Mouse (Mus musculus) heart, postnatal 4 days (tissue): ENCODE results near the gene Trpc7. TPM values are rescaled to one million over a fixed set of nuclear protein-coding genes. Genes with fewer than 3 reads are reported as not detected.

Source experiments
- DNase-seq: peaks from one replicate; pipeline ENCODE4 v3.0.0; 2021
- total RNA-seq, 2 experiments: library from RNA; stranded (reverse); gene quantifications; 2 replicates each; pipeline ENCODE4 v1.2.3; 2021

Gene Trpc7
- total RNA-seq, 2 experiments from 2014 or later, result 0.11 TPM; not detected in 1

- no peak for DNase-seq
Measured at GRCm38 (mm10) chr13:56746739-56747532, 148.9 kb downstream of the Trpc7 start.

- no peak for DNase-seq
Measured at GRCm38 (mm10) chr13:56742325-56742901, 153.4 kb downstream of the Trpc7 start.

GRCm38 (mm10) chr13:56741691-56742090, 154.1 kb downstream of the Trpc7 start:
- no peak for DNase-seq

GRCm38 (mm10) chr13:56740496-56740895, 155.3 kb downstream of the Trpc7 start:
- no peak for DNase-seq

- no peak for DNase-seq
Measured at GRCm38 (mm10) chr13:56739556-56739955, 156.2 kb downstream of the Trpc7 start.

GRCm38 (mm10) chr13:56735212-56735875, 160.4 kb downstream of the Trpc7 start:
- peak; percentile 58 for DNase-seq

- DNase-seq, result no peak
Measured at GRCm38 (mm10) chr13:56734617-56735016, 161.2 kb downstream of the Trpc7 start.

GRCm38 (mm10) chr13:56729046-56729445, 166.7 kb downstream of the Trpc7 start:
- no peak for DNase-seq

- no peak for DNase-seq
Measured at GRCm38 (mm10) chr13:56726551-56726950, 169.2 kb downstream of the Trpc7 start.

Other genes with a start within 250 kb of the Trpc7 start
- 10 to 100 TPM; 48.8 to 54.3 TPM for gene Smad5, start 193.0 kb downstream of the Trpc7 start, total RNA-seq
- under 1 TPM in 1 of 2 experiments, not detected in 1; 0.19 TPM for gene Gm45623, start 142.2 kb downstream of the Trpc7 start, total RNA-seq